Mouse (Mus musculus) kidney, adult 2 months (tissue): ENCODE results near the gene 9530068E07Rik.

Experiments
- CTCF ChIP-seq: fragments of 200-500 bp; conservative IDR thresholded peaks from 2 replicates; pipeline ENCODE4 v1.5.1; 2011; ENCODE audit warnings: low read depth, mild to moderate bottlenecking, control low read depth, low read length, moderate library complexity, mixed read lengths; ENCODE audit not compliant: insufficient read depth, insufficient read length
- POLR2A ChIP-seq: fragments of 200-500 bp; IDR thresholded peaks from one replicate; pipeline ENCODE4 v1.6.1; 2011; ENCODE audit warnings: low read depth, low read length, control low read depth

- TF ChIP-seq CTCF: no peak
- no peak for TF ChIP-seq POLR2A
Observed at GRCm38 (mm10) chr11:52366358-52366757, 29.9 kb upstream of the 9530068E07Rik start.
